Mouse (Mus musculus) stomach, postnatal 0 days (tissue): ENCODE data around the gene Synm.

ENCODE experiments used
- CTCF ChIP-seq: IDR thresholded peaks from 2 replicates; pipeline ENCODE4 v1.5.1; 2016; ENCODE audit warnings: antibody characterized with exemption, low read depth, mild to moderate bottlenecking, moderate library complexity
- EP300 ChIP-seq: optimal IDR thresholded peaks from 2 replicates; pipeline ENCODE3; 2016; ENCODE audit warnings: antibody characterized with exemption

GRCm38 (mm10) chr7:67708160-67708559, 51.4 kb downstream of the Synm start:
- TF ChIP-seq EP300 (no peak), CTCF (no peak)
